Mouse (Mus musculus) lung, embryonic 14.5 days (tissue): Measurements from ENCODE around the gene Cog7. TPM values are rescaled to one million over a fixed set of nuclear protein-coding genes. Genes with fewer than 3 reads are reported as not detected.

Source experiments
- ATAC-seq: fragments of 200-750 bp; cut with Nextera tagmentation; 2 replicates; pipeline ENCODE4 v1.8.0; 2017; ENCODE audit warnings: mild to moderate bottlenecking, moderate TSS enrichment, moderate library complexity; ENCODE audit not compliant: insufficient read depth
- DNase-seq: peaks from one replicate; pipeline ENCODE4 v3.0.0-alpha.2; 2015
- H3K27ac ChIP-seq: fragments of 300-500 bp; sonication (generic); 2 replicates; pipeline ENCODE4 v1.5.1; 2014; ENCODE audit warnings: low read depth, mild to moderate bottlenecking, moderate library complexity
- H3K27me3 ChIP-seq: fragments of 300-500 bp; sonication (generic); 2 replicates; pipeline ENCODE4 v1.6.1; 2014; ENCODE audit warnings: low read length, control low read depth; ENCODE audit not compliant: insufficient read depth
- H3K36me3 ChIP-seq: fragments of 300-500 bp; sonication (generic); 2 replicates; pipeline ENCODE4 v1.6.1; 2014; ENCODE audit warnings: control low read depth; ENCODE audit not compliant: insufficient read depth
- H3K4me1 ChIP-seq: fragments of 300-500 bp; sonication (generic); 2 replicates; pipeline ENCODE4 v1.6.1; 2014; ENCODE audit warnings: antibody characterized with exemption, control low read depth; ENCODE audit not compliant: insufficient read depth
- H3K4me2 ChIP-seq: fragments of 300-500 bp; sonication (generic); 2 replicates; pipeline ENCODE4 v1.6.1; 2014; ENCODE audit warnings: mild to moderate bottlenecking
- H3K4me3 ChIP-seq: fragments of 300-500 bp; sonication (generic); 2 replicates; pipeline ENCODE4 v1.5.1; 2014; ENCODE audit warnings: low read depth, low read length
- H3K9ac ChIP-seq: fragments of 300-500 bp; sonication (generic); 2 replicates; pipeline ENCODE4 v1.6.1; 2014
- H3K9me3 ChIP-seq: fragments of 300-500 bp; sonication (generic); 2 replicates; pipeline ENCODE4 v1.6.1; 2016; ENCODE audit warnings: low read depth, low read length, control low read depth
- CTCF ChIP-seq: IDR thresholded peaks from 2 replicates; pipeline ENCODE4 v1.5.1; 2016; ENCODE audit warnings: antibody characterized with exemption, low read depth
- WGBS: fragments of 180-500 bp; shearing (Covaris S2); extraction: QIAGEN DNeasy Blood & Tissue Kit; methylation state at CpG from one replicate; pipeline ENCODE4 v1.1.7; 2014; 5-methylcytosine and 5-hydroxymethylcytosine counted together
- polyA plus RNA-seq: library from polyadenylated mRNA; unstranded; fragments of >200 nt; fragmentation: Nextera tagmentation; extraction: Ambion mirVana; gene quantifications from 2 replicates; pipeline ENCODE4 v1.2.1, GENCODE M21; 2014

Cog7 gene
- polyA plus RNA-seq, 1 experiment from 2014 or later, result 23.1 TPM

GRCm38 (mm10) chr7:121899940-121900339 lies 81.6 kb downstream of the Cog7 start:
- Histone ChIP-seq H3K27me3 (no peaks in the 10 kb centered on the region), H3K4me3 (no peak overlapping the region), H3K9ac (no peak overlapping the region), H3K4me2 (peak overlapping the region; percentile 29; the same call in 1 of the 2 replicates), H3K9me3 (no peaks in the 10 kb centered on the region), H3K4me1 (no peaks in the 10 kb centered on the region), H3K36me3 (no peaks in the 10 kb centered on the region), H3K27ac (no peak overlapping the region)
- 9% methylated on average over 7 of the region's 7 CpGs for WGBS
- no peak for TF ChIP-seq CTCF
- ATAC-seq, result no peak
- no peak for DNase-seq

GRCm38 (mm10) chr7:121899311-121899710 lies 82.2 kb downstream of the Cog7 start:
- Histone ChIP-seq H3K4me2 (peak overlapping the region; percentile 29; the same call in 1 of the 2 replicates), H3K9me3 (no peaks in the 10 kb centered on the region), H3K27me3 (no peaks in the 10 kb centered on the region), H3K36me3 (no peaks in the 10 kb centered on the region), H3K4me3 (no peak overlapping the region), H3K27ac (no peak overlapping the region), H3K9ac (no peak overlapping the region), H3K4me1 (no peaks in the 10 kb centered on the region)
- TF ChIP-seq CTCF, result peak; percentile 77
- ATAC-seq (no peak), DNase-seq (peak; percentile 67)
- WGBS, result 9% methylated on average over 14 of the region's 14 CpGs

- H3K9me3 ChIP-seq, result no peaks in the 10 kb centered on the region
- no peak for TF ChIP-seq CTCF
- H3K4me1 ChIP-seq, result no peaks in the 10 kb centered on the region
- no peaks in the 10 kb centered on the region for H3K36me3 ChIP-seq
- no peak overlapping the region for H3K9ac ChIP-seq
- H3K4me3 ChIP-seq, result no peak overlapping the region
- 46% methylated on average over 6 of the region's 6 CpGs for WGBS
- H3K4me2 ChIP-seq, result no peak overlapping the region
- H3K27ac ChIP-seq, result no peak overlapping the region
- ATAC-seq (no peak), DNase-seq (no peak)
- no peaks in the 10 kb centered on the region for H3K27me3 ChIP-seq
Measured at GRCm38 (mm10) chr7:121896689-121897088, 84.8 kb downstream of the Cog7 start.

GRCm38 (mm10) chr7:121890636-121891360 lies 90.7 kb downstream of the Cog7 start:
- no peak overlapping the region for H3K4me3 ChIP-seq
- ATAC-seq (no peak), DNase-seq (no peak)
- H3K27me3 ChIP-seq, result no peaks in the 10 kb centered on the region
- no peak overlapping the region for H3K4me2 ChIP-seq
- WGBS, result 82% methylated on average over 13 of the region's 13 CpGs
- no peaks in the 10 kb centered on the region for H3K4me1 ChIP-seq
- no peak for TF ChIP-seq CTCF
- no peak overlapping the region for H3K9ac ChIP-seq
- H3K9me3 ChIP-seq, result no peaks in the 10 kb centered on the region
- H3K27ac ChIP-seq, result no peak overlapping the region
- H3K36me3 ChIP-seq, result no peaks in the 10 kb centered on the region

- Histone ChIP-seq H3K9me3 (no peaks in the 10 kb centered on the region), H3K4me3 (no peak overlapping the region), H3K9ac (no peak overlapping the region), H3K36me3 (no peaks in the 10 kb centered on the region), H3K27me3 (no peaks in the 10 kb centered on the region), H3K27ac (no peak overlapping the region), H3K4me1 (no peaks in the 10 kb centered on the region), H3K4me2 (no peak overlapping the region)
- 63% methylated on average over 4 of the region's 4 CpGs for WGBS
- no peak for TF ChIP-seq CTCF
- no peak for ATAC-seq
- DNase-seq, result peak; percentile 37
Measured at GRCm38 (mm10) chr7:121880246-121880645, 101.3 kb downstream of the Cog7 start.

GRCm38 (mm10) chr7:121874784-121875183 lies 106.7 kb downstream of the Cog7 start:
- H3K4me3 ChIP-seq, result no peak overlapping the region
- H3K27ac ChIP-seq, result no peak overlapping the region

GRCm38 (mm10) chr7:121873998-121874397 lies 107.5 kb downstream of the Cog7 start:
- H3K27me3 ChIP-seq, result no peaks in the 10 kb centered on the region
- H3K4me3 ChIP-seq, result no peak overlapping the region
- H3K4me2 ChIP-seq, result no peak overlapping the region
- WGBS, result 30% methylated on average over 3 of the region's 3 CpGs
- ATAC-seq, result no peak; the same call in 1 of the 2 replicates
- no peak for DNase-seq
- H3K9ac ChIP-seq, result no peak overlapping the region
- H3K4me1 ChIP-seq, result peaks cover 3% of the 10 kb centered on the region; the same call in 1 of the 2 replicates
- H3K9me3 ChIP-seq, result no peaks in the 10 kb centered on the region
- H3K36me3 ChIP-seq, result no peaks in the 10 kb centered on the region
- TF ChIP-seq CTCF, result no peak
- H3K27ac ChIP-seq, result no peak overlapping the region

More at GRCm38 (mm10) chr7:121874784-121875183, 106.7 kb downstream of the Cog7 start:
- Histone ChIP-seq H3K9ac (no peak overlapping the region), H3K27me3 (no peaks in the 10 kb centered on the region), H3K9me3 (no peaks in the 10 kb centered on the region), H3K4me2 (no peak overlapping the region), H3K36me3 (no peaks in the 10 kb centered on the region), H3K4me1 (peaks cover 3% of the 10 kb centered on the region; the same call in 1 of the 2 replicates)
- no peak for DNase-seq
- no peak for TF ChIP-seq CTCF
- no peak for ATAC-seq
- 82% methylated on average over 7 of the region's 7 CpGs for WGBS
